Mouse (Mus musculus): ENCODE results near the gene Best2.

DNA sequence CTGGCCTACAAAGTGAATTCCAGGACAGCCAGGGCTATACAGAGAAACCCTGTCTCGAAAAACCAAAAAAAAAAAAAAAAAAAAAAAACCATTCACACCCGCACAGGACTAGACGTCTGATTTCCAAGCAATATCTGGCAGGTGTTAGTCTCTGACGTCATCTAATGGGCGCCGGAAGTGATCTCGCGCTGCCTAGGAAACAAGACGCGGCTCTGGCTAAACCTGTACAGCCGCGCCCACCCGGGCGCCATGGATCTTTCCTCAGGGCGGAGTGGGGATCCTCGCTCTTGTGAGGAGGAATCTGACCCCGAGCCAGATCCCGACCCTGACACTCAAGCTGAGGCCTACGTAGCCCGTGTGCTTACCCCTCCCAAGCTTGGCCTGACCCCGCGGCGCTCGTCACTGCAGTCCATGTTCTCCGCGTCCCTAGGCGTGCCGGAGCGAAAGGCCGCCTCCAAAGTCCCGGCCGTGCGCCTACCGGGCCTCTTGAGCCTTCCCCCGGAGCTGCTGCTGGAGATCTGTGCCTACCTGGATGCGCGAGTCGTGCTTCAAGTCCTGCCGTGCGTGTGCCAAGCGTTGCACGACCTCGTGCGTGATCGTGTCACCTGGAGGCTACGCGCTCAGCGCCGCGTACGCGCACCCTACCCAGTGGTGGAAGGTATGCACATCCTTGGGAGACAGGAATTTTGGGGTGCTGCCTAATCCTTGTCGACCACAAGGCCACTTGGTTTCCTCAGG is 45.7 kb upstream of the Best2 start, which contains the start of gene Fbxw9:
- TF ChIP-seq POLR2A (IDR thresholded peaks at IDR 0.05; ENCODE audit: borderline replicate concordance, insufficient read depth, low read length) (no peak; the same call in 1 of the 2 replicates), CTCF (IDR thresholded peaks at IDR 0.05; ENCODE audit: borderline replicate concordance, insufficient read depth, low read depth, low read length) (no peak)

Data from cerebellum, adult 2 months (tissue).